Mouse (Mus musculus): Measurements from ENCODE around the gene Rab44. TPM values are rescaled to one million over a fixed set of nuclear protein-coding genes. Genes with fewer than 3 reads are reported as not detected.

Gene Rab44
- total and polyA plus RNA-seq, 2 experiments from 2014 or later = 0.23 to 2.0 TPM

DNA sequence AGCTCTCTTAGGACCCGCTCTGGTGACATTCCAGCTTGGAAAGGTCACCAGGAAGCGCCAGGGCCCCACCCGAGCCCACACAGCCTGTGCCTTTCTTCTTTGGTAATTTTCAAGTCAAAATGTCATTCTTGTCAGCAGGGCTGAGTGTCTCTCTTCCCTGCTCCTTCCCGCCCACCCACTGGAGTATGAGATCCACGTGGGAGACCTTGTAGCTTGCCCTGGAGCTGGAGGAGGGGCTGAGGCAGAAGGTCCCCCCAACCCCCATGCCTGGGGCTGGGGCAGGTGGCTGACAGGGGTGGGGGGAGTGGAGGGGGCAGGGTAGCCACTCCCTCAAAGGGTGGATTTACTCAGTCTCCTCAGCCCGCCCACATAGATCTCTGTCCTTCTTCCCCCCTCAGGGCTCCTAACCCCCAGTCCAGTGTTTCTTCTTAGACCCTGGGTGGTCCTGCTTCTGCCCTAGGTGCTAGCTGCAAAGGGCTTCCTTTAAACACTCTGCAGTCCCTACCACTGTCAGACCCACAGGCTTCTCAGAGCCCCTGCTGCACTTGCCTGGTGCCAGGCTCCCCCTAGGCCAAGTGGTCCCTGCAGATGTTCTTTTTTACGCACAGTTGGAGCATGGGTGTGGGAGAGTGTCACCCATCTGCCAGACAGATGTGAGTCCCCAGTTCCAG is 71.6 kb downstream of the Rab44 start:
- H3K27me3 ChIP-seq (ENCODE audit: control insufficient read depth, insufficient read depth, low read length) = no peaks in the 10 kb centered on the region
- H3K9ac ChIP-seq (replicated peaks; ENCODE audit: low read depth, low read length) = no peak overlapping the region
- no peak overlapping the region for H3K4me3 ChIP-seq (ENCODE audit: low read depth, low read length)
- H3K36me3 ChIP-seq (replicated peaks; ENCODE audit: control insufficient read depth, insufficient read depth, low read length) = no peaks in the 10 kb centered on the region
- no peak for ATAC-seq (ENCODE audit: insufficient read depth, low read depth)
- no peak overlapping the region for H3K4me2 ChIP-seq (ENCODE audit: low read depth, low read length)
- H3K9me3 ChIP-seq (replicated peaks; ENCODE audit: control insufficient read depth, low read length) = no peaks in the 10 kb centered on the region
- H3K4me1 ChIP-seq (ENCODE audit: control insufficient read depth, insufficient read depth) = no peaks in the 10 kb centered on the region
- TF ChIP-seq EP300 (IDR thresholded peaks at IDR 0.05; ENCODE audit: low read depth) = no peak
- TF ChIP-seq CTCF (IDR thresholded peaks at IDR 0.05; ENCODE audit: low read depth) = no peak
- no peak overlapping the region for H3K27ac ChIP-seq (ENCODE audit: low read depth)
- no peak for DNase-seq (ENCODE audit: low spot score)
- WGBS = 62% methylated on average over 7 of the region's 7 CpGs

DNA sequence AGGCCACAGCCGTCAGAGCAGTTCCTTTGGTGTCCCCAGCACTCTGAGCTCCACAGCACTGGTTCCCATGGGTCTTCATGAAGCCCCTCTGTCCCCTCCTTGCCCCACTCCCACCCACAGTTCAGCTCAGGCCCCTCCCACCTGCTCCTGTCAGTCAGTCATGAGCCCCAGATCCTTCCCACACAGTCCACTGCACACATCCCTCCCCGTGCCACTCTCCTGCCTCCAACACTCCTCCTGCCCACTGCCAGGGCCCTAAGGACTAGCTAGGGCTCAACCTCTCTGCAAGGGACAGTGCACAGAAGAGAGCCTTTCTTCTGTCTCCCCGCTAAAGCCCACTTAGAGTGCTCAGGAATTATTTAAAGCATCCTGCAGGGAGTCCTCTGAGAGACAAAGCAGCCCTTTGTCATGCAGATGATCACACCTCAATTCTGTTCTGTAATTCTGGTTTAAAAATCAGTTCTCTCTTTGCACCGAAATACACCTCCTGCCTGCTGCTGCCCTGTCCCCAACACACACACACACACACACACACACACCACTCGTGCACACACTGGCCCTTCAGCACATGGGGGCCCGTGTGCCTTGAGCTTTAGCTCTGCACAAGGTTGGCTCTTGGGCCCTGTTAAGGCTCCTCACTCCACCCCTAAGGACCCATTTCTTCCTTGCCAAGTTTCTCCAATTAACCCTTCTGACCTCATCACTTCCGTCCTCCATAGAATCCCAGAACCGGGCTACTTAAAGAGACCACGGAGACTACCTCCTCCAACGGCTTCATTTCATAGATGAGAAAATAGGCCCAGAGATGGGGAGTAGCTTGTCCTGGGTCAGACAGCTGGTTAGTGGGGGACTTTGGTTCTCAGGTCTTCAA is 73.3 kb downstream of the Rab44 start:
- 61% methylated on average over 10 of the region's 10 CpGs for WGBS
- no peak for DNase-seq (ENCODE audit: low spot score)

DNA sequence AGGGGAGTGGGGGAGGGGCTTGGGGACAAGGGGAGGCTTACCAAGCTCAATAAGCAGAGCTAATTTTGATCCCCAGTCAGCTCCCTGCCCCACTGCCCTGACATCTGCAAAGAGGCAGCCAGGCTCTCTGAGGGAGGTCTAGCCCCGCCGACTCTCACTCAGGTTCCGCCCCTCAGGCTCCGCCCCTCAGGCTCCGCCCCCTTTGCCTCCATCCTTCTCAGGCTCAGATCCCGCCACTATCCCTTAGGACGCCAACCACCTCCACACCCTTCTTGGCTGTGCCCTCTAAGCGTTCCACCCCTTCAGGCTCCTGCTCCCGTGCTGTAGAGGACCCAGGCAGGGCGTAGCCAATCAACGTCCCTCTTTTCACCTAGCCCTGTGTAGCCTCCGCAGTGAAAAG is 75.0 kb downstream of the Rab44 start:
- 8% methylated on average over 12 of the region's 12 CpGs for WGBS
- Histone ChIP-seq H3K4me1 (ENCODE audit: control insufficient read depth, insufficient read depth) (no peaks in the 10 kb centered on the region), H3K4me2 (ENCODE audit: low read depth, low read length) (peak overlapping the region; percentile 33), H3K9ac (replicated peaks; ENCODE audit: low read depth, low read length) (no peak overlapping the region), H3K27ac (ENCODE audit: low read depth) (no peak overlapping the region), H3K36me3 (replicated peaks; ENCODE audit: control insufficient read depth, insufficient read depth, low read length) (no peaks in the 10 kb centered on the region), H3K27me3 (ENCODE audit: control insufficient read depth, insufficient read depth, low read length) (no peaks in the 10 kb centered on the region), H3K9me3 (replicated peaks; ENCODE audit: control insufficient read depth, low read length) (no peaks in the 10 kb centered on the region), H3K4me3 (ENCODE audit: low read depth, low read length) (peak overlapping the region; percentile 8; the same call in 1 of the 2 replicates)
- TF ChIP-seq CTCF (IDR thresholded peaks at IDR 0.05; ENCODE audit: low read depth) (no peak), EP300 (IDR thresholded peaks at IDR 0.05; ENCODE audit: low read depth) (no peak)
- DNase-seq (ENCODE audit: low spot score) (no peak), ATAC-seq (ENCODE audit: insufficient read depth, low read depth) (0 out of 2 replicates have a peak, but pooled peaks have one; percentile 14)

More for the DNA sequence above, 73.3 kb downstream of the Rab44 start:
- no peaks in the 10 kb centered on the region for H3K27me3 ChIP-seq (ENCODE audit: control insufficient read depth, insufficient read depth, low read length)
- H3K9me3 ChIP-seq (replicated peaks; ENCODE audit: control insufficient read depth, low read length) = no peaks in the 10 kb centered on the region
- no peak for TF ChIP-seq EP300 (IDR thresholded peaks at IDR 0.05; ENCODE audit: low read depth)
- no peak for TF ChIP-seq CTCF (IDR thresholded peaks at IDR 0.05; ENCODE audit: low read depth)
- no peaks in the 10 kb centered on the region for H3K4me1 ChIP-seq (ENCODE audit: control insufficient read depth, insufficient read depth)
- H3K4me3 ChIP-seq (ENCODE audit: low read depth, low read length) = no peak overlapping the region
- ATAC-seq (ENCODE audit: insufficient read depth, low read depth) = no peak
- H3K9ac ChIP-seq (replicated peaks; ENCODE audit: low read depth, low read length) = no peak overlapping the region
- H3K4me2 ChIP-seq (ENCODE audit: low read depth, low read length) = no peak overlapping the region
- no peak overlapping the region for H3K27ac ChIP-seq (ENCODE audit: low read depth)
- H3K36me3 ChIP-seq (replicated peaks; ENCODE audit: control insufficient read depth, insufficient read depth, low read length) = no peaks in the 10 kb centered on the region

DNA sequence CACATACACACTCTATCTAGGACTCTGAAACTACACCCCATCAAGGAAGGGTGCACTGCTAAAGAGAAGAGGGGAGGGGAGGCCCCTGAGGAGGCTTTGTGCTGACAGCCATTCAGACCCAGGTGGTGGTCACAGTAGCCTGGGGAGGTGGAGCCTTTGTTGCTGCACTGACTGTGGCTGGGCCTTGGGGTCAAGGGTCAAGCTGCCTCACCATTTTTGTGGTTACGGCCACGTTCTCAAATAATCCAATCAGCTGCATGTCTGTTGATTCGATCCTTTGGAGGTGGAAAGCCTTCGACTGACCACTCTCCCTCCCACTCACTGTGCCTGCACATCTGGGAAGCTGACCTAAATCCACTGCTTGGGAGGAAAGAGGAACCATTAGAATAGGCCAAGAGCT is 81.6 kb downstream of the Rab44 start:
- H3K4me2 ChIP-seq (ENCODE audit: low read depth, low read length) = no peak overlapping the region
- ATAC-seq (ENCODE audit: insufficient read depth, low read depth) (no peak), DNase-seq (ENCODE audit: low spot score) (no peak)
- H3K27me3 ChIP-seq (ENCODE audit: control insufficient read depth, insufficient read depth, low read length) = no peaks in the 10 kb centered on the region
- 76% methylated on average over 4 of the region's 4 CpGs for WGBS
- no peak overlapping the region for H3K4me3 ChIP-seq (ENCODE audit: low read depth, low read length)
- no peak for TF ChIP-seq EP300 (IDR thresholded peaks at IDR 0.05; ENCODE audit: low read depth)
- no peaks in the 10 kb centered on the region for H3K9me3 ChIP-seq (replicated peaks; ENCODE audit: control insufficient read depth, low read length)
- H3K27ac ChIP-seq (ENCODE audit: low read depth) = no peak overlapping the region
- H3K4me1 ChIP-seq (ENCODE audit: control insufficient read depth, insufficient read depth) = no peaks in the 10 kb centered on the region
- H3K9ac ChIP-seq (replicated peaks; ENCODE audit: low read depth, low read length) = no peak overlapping the region
- H3K36me3 ChIP-seq (replicated peaks; ENCODE audit: control insufficient read depth, insufficient read depth, low read length) = no peaks in the 10 kb centered on the region

Other genes starting within 250 kb of the Rab44 start
- gene 4930539E08Rik, start 198.8 kb upstream of the Rab44 start, total RNA-seq (2014; rRNA removed; ENCODE audit: low replicate concordance) = not detected in 2 replicates
- 0.03 TPM in 2 replicates for gene 4930539E08Rik, start 198.8 kb upstream of the Rab44 start, polyA plus RNA-seq (2015; fragmentation: Nextera tagmentation; extraction: Ambion mirVana)
- gene Pxt1, start 170.3 kb upstream of the Rab44 start, total RNA-seq (2014; rRNA removed; ENCODE audit: low replicate concordance) = not detected in 2 replicates
- gene Pxt1, start 170.3 kb upstream of the Rab44 start, polyA plus RNA-seq (2015; fragmentation: Nextera tagmentation; extraction: Ambion mirVana) = not detected in 2 replicates
- gene Kctd20, start 162.2 kb upstream of the Rab44 start, total RNA-seq (2014; rRNA removed; ENCODE audit: low replicate concordance) = 32.3 and 41.5 TPM in 2 replicates
- gene Kctd20, start 162.2 kb upstream of the Rab44 start, polyA plus RNA-seq (2015; fragmentation: Nextera tagmentation; extraction: Ambion mirVana) = 33.3 and 35.3 TPM in 2 replicates
- 49.8 and 50.1 TPM in 2 replicates for gene Stk38, start 106.2 kb upstream of the Rab44 start, total RNA-seq (2014; rRNA removed; ENCODE audit: low replicate concordance)
- 53.7 and 57.3 TPM in 2 replicates for gene Stk38, start 106.2 kb upstream of the Rab44 start, polyA plus RNA-seq (2015; fragmentation: Nextera tagmentation; extraction: Ambion mirVana)
- 110 and 151 TPM in 2 replicates for gene Srsf3, start 81.5 kb upstream of the Rab44 start, total RNA-seq (2014; rRNA removed; ENCODE audit: low replicate concordance)
- 202 and 238 TPM in 2 replicates for gene Srsf3, start 81.5 kb upstream of the Rab44 start, polyA plus RNA-seq (2015; fragmentation: Nextera tagmentation; extraction: Ambion mirVana)
- gene Cdkn1a, start 23.2 kb upstream of the Rab44 start, total RNA-seq (2014; rRNA removed; ENCODE audit: low replicate concordance) = 16.7 and 42.8 TPM in 2 replicates
- 48.2 and 48.9 TPM in 2 replicates for gene Cdkn1a, start 23.2 kb upstream of the Rab44 start, polyA plus RNA-seq (2015; fragmentation: Nextera tagmentation; extraction: Ambion mirVana)
- gene Cpne5, start 124.0 kb downstream of the Rab44 start, total RNA-seq (2014; rRNA removed; ENCODE audit: low replicate concordance) = 3.6 and 9.7 TPM in 2 replicates
- gene Cpne5, start 124.0 kb downstream of the Rab44 start, polyA plus RNA-seq (2015; fragmentation: Nextera tagmentation; extraction: Ambion mirVana) = 8.4 and 9.9 TPM in 2 replicates
- gene Ppil1, start 150.0 kb downstream of the Rab44 start, total RNA-seq (2014; rRNA removed; ENCODE audit: low replicate concordance) = 46.3 and 64.4 TPM in 2 replicates
- gene Ppil1, start 150.0 kb downstream of the Rab44 start, polyA plus RNA-seq (2015; fragmentation: Nextera tagmentation; extraction: Ambion mirVana) = 75.5 and 78.5 TPM in 2 replicates
- 208 and 234 TPM in 2 replicates for gene BC004004, start 154.6 kb downstream of the Rab44 start, total RNA-seq (2014; rRNA removed; ENCODE audit: low replicate concordance)
- gene BC004004, start 154.6 kb downstream of the Rab44 start, polyA plus RNA-seq (2015; fragmentation: Nextera tagmentation; extraction: Ambion mirVana) = 140 and 155 TPM in 2 replicates
- 3.6 and 12.4 TPM in 2 replicates for gene Pi16, start 203.5 kb downstream of the Rab44 start, total RNA-seq (2014; rRNA removed; ENCODE audit: low replicate concordance)
- 4.5 and 4.8 TPM in 2 replicates for gene Pi16, start 203.5 kb downstream of the Rab44 start, polyA plus RNA-seq (2015; fragmentation: Nextera tagmentation; extraction: Ambion mirVana)
- gene Mtch1, start 233.8 kb downstream of the Rab44 start, total RNA-seq (2014; rRNA removed; ENCODE audit: low replicate concordance) = 357 and 380 TPM in 2 replicates
- 208 and 209 TPM in 2 replicates for gene Mtch1, start 233.8 kb downstream of the Rab44 start, polyA plus RNA-seq (2015; fragmentation: Nextera tagmentation; extraction: Ambion mirVana)
- 1.4 and 6.3 TPM in 2 replicates for gene Fgd2, start 246.8 kb downstream of the Rab44 start, total RNA-seq (2014; rRNA removed; ENCODE audit: low replicate concordance)
- gene Fgd2, start 246.8 kb downstream of the Rab44 start, polyA plus RNA-seq (2015; fragmentation: Nextera tagmentation; extraction: Ambion mirVana) = 1.6 and 2.3 TPM in 2 replicates